Mouse (Mus musculus) spleen, adult 2 months (tissue): Measurements from ENCODE around the gene Padi2.

Experiments used
- CTCF ChIP-seq: fragments of 200-500 bp; IDR thresholded peaks from 2 replicates; pipeline ENCODE4 v1.5.1; 2011; ENCODE audit warnings: mild to moderate bottlenecking, inconsistent platforms; ENCODE audit not compliant: insufficient read depth, insufficient read length, insufficient replicate concordance; ENCODE audit errors: extremely low read depth
- POLR2A ChIP-seq: fragments of 200-500 bp; IDR thresholded peaks from 2 replicates; pipeline ENCODE4 v1.6.1; 2011; ENCODE audit warnings: low read depth, low read length, inconsistent platforms

DNA sequence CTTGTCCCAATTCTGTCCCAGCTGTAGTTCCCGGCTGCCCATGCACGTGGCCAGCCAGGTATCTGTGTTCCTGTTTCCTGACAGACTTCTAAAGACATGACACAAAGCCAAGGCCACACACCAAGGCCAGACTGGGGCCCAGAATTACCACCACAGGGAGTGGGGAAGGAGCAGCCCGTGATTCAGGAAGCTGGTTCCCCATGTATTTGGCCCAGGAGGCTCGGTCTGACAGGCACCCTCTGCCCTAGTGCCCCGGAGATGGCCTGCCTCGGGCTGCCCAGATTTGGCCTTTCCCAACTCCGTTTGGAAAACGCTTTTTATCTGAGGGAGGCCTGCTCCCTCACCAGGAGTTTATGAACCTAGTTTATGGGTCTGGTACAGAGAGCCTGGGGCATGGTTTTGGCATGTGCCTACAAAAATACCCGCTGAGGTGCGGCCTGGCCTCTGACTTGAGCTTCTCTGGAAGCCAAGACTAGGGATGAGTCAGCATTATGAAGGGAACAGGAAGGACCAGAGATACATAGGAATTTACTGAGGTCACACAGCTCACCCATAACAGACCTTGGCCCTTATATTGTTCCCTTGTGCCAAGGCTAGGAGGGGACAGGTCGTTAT is 44.0 kb upstream of the Padi2 start:
- TF ChIP-seq CTCF = no peak
- TF ChIP-seq POLR2A = no peak
